In genomic region chr6:91244331-91244730, GRCm38 (mm10) we compare ENCODE assay signal across 14 mouse cellular contexts. TPM values are rescaled to one million over a fixed set of nuclear protein-coding genes. Genes with fewer than 3 reads are reported as not detected.
DNase-seq lines count a peak whose midpoint lies in the region; ATAC-seq lines count a peak whose summit lies in the region.
"Had no signal": no experiment of that assay in that cellular context is flagged by ENCODE, and none has a peak within 500 bp of the region (broad histone marks: within the 10 kb centered on the region; RNA-seq: fewer than 3 reads in every experiment).

No protein-coding gene starts in this region.

- ATAC-seq in forebrain, embryonic 14.5 days: no peak
- ATAC-seq: forebrain, embryonic 16.5 days; liver, postnatal 0 days had no signal

- no peaks in the 10 kb centered on the region; the same call in 1 of the 2 replicates for H3K4me1 ChIP-seq in forebrain, embryonic 14.5 days (ENCODE audit: control insufficient read depth, insufficient read depth, low read length)

- intact Hi-C loops in left cerebral cortex, postnatal 4 days (cut with DNase I): no loop called here

- H3K4me2 ChIP-seq in forebrain, embryonic 14.5 days (ENCODE audit: low read length): no peak overlapping the region
- H3K4me2 ChIP-seq: limb, embryonic 12.5 days had no signal

- 80% methylated on average over 8 of the region's 8 CpGs for WGBS in forebrain, embryonic 14.5 days

- H3K27me3 ChIP-seq in forebrain, embryonic 14.5 days (replicated peaks; ENCODE audit: control insufficient read depth, insufficient read depth, low read length): no peaks in the 10 kb centered on the region

- H3K9me3 ChIP-seq in forebrain, embryonic 14.5 days (replicated peaks; ENCODE audit: control insufficient read depth, low read length): no peaks in the 10 kb centered on the region

- H3K27ac ChIP-seq in forebrain, embryonic 14.5 days (ENCODE audit: low read depth, low read length): no peak overlapping the region

- H3K36me3 ChIP-seq in forebrain, embryonic 14.5 days (ENCODE audit: control insufficient read depth, insufficient read depth, low read length): no peaks in the 10 kb centered on the region

- DNase-seq in left cerebral cortex, adult 11 months (ENCODE audit: low spot score): peak; percentile 32
- DNase-seq in left cerebral cortex, postnatal 4 days: no peak
- peak; percentile 74 to 75 for DNase-seq in layer of hippocampus, adult 18-20 months (ENCODE audit: low spot score in 2 of 2)
- peak; percentile 35 for DNase-seq in mesoderm, embryonic 11.5 days (ENCODE audit: low read depth, low spot score)
- DNase-seq in telencephalon, adult 2 months (ENCODE audit: low read depth, low spot score): peak; percentile 74
- DNase-seq in forebrain, embryonic 14.5 days (ENCODE audit: low spot score): no peak
- no peak for DNase-seq in embryo, embryonic 11 days
- DNase-seq: cerebellum, adult 9-11 months; heart, adult 11 months; liver, postnatal 0 days; lung, postnatal 4 days had no signal

- H3K9ac ChIP-seq in forebrain, embryonic 14.5 days (ENCODE audit: low read length): no peak overlapping the region
- H3K9ac ChIP-seq: limb, embryonic 12.5 days; liver, postnatal 0 days had no signal

- H3K4me3 ChIP-seq in forebrain, embryonic 14.5 days (ENCODE audit: low read depth, low read length): no peak overlapping the region
- H3K4me3 ChIP-seq: limb, embryonic 12.5 days had no signal

RNA-seq across cellular contexts. Expression of gene Fbln2, which starts 32.1 kb away (rescaled TPM):
- total RNA-seq in left cerebral cortex, postnatal 4 days (2021): 10 to 100 TPM; 15.3 to 17.5 TPM
- total RNA-seq in layer of hippocampus, adult 18-20 months (2021): 1 to 10 TPM; 7.8 to 10.0 TPM
- 7.3 and 12.8 TPM in 2 replicates for polyA plus RNA-seq in forebrain, embryonic 14.5 days (2014; fragmentation: Nextera tagmentation; extraction: Ambion mirVana)
- total RNA-seq: monocyte, adult 5-6 weeks had no signal

Comparison
In these comparisons a context has a peak if more than half of its experiments do, and no peak if none do; other contexts are left out.
1. DNase-seq: peak in left cerebral cortex, adult 11 months (single experiment), layer of hippocampus, adult 18-20 months (2 of 2), mesoderm, embryonic 11.5 days (single experiment) and telencephalon, adult 2 months (single experiment); none in left cerebral cortex, postnatal 4 days (single experiment), forebrain, embryonic 14.5 days (single experiment) and embryo, embryonic 11 days (single experiment).